Mouse (Mus musculus) spleen, postnatal 36 days (tissue): ENCODE results near the gene Whrn.

Experiments
- DNase-seq, 2 experiments: peaks; one replicate each; pipeline ENCODE4 v3.0.0; 2022; ENCODE audit warnings: low spot score in 2 of 2, mixed read lengths in 1 of 2

The Whrn gene

GRCm38 (mm10) chr4:63452555-63452954 is 43.2 kb downstream of the Whrn start:
- no peak for DNase-seq

DNA sequence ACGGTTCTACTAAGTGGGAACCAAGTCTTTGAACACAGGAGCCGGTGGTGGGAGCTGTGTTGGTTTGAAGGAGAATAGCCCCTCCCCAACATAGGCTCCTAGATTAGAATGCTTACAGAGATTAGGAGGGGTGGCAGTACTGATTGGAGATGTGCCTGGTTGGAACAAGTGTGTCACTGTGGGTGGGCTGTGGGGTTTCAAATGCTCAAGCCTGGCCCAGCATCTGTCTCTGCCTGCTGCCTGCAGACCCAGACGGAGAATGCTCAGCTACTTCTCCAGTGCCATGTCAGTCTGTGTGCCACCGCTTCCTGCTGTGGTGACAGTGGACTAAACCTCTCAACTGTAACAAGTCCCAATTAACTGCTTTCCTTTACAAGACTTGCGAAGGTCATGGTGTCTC is 45.2 kb downstream of the Whrn start:
- no peak for DNase-seq

DNA sequence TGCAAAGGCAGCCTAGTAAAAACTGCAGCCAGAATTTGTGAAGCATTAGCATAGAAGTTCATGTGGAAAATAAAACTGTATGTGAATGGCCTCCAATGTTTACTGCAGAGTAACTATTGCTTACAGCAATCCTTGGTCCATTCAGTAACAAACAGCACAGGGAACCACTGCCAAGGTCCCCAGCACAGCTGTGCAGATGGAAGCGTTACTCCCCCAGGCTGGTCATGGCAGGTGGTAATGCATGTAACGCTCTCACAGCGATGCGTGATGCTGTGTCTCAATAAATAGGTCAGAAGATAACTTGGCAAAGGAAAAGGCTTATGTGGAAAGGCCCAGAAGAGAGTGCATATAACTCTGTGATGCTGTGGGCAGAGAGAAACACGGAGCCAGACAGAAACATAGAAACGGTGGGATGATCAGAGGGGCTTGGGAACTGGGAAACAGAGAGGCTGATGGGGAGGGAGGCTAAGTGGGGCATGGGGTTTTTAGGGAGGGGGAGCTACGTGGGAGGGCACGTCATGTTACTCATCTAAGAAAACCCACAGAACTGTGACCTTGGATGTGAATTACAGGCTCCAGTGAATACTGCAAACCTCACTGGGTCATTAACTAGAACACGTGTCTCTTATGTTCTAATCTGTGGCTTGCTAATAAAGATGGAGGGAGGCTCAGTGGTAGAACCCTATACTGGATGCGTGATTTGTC is 51.3 kb downstream of the Whrn start:
- DNase-seq: no peak

DNA sequence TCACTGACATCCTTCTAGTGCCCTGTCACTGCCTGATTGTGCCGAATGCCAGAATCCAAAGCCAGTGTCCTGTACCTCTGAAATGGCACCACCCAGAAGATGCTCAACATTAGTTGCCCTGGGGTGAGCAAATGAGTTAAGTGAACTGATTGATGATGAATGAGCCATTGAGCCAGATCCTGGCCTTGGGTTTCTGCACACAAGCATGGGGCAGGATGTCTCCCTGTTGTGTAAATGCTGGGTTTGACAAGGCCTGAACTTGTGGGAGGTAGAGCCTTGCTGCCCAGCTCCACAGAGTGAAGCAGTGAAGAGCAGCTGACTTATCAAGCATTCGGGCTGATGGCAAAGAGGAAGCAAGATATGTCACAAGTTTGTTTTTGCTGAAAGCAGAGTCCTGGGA is 52.7 kb downstream of the Whrn start:
- DNase-seq: no peak

DNA sequence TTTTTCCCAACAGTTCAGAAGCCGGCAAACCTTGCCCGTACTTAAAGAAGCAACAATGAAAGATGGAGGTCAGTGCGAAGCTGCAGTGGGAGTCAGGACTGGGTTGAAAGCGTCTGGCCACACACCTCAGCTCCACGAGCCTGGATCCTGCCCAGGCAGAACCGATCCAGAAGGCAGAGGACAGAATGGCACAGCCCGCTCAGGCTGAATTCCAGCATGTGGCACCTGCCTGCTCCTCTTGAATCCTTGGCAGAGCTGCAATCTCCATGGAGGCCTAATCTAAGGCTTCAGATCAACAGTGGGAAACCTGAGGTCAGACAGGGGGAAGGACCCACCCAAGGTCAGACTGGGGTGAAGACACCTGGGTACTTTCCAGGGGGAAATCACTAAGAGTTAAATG is 54.2 kb downstream of the Whrn start:
- no peak for DNase-seq

DNA sequence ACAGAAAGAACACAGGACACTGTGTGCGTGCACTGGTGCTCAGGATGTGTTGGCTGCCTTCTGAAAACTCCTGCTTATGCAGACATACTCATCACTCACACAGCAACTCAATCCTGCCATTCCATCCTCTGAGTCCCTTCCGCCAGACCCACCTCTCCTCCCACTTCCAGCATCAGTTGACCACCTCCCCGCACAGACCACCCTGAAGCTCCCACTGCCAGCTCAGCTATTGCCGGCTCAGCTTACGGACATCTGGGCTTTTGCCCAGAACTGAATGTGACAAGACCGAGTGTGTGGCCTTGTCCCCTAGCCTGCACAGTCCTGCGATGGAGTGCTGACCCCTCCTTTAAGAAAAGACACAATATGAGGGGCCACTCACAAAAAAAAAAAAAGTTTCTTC is 55.5 kb downstream of the Whrn start:
- DNase-seq: no peak

- DNase-seq: no peak
Measured at GRCm38 (mm10) chr4:63437968-63438367, 57.8 kb downstream of the Whrn start.

DNA sequence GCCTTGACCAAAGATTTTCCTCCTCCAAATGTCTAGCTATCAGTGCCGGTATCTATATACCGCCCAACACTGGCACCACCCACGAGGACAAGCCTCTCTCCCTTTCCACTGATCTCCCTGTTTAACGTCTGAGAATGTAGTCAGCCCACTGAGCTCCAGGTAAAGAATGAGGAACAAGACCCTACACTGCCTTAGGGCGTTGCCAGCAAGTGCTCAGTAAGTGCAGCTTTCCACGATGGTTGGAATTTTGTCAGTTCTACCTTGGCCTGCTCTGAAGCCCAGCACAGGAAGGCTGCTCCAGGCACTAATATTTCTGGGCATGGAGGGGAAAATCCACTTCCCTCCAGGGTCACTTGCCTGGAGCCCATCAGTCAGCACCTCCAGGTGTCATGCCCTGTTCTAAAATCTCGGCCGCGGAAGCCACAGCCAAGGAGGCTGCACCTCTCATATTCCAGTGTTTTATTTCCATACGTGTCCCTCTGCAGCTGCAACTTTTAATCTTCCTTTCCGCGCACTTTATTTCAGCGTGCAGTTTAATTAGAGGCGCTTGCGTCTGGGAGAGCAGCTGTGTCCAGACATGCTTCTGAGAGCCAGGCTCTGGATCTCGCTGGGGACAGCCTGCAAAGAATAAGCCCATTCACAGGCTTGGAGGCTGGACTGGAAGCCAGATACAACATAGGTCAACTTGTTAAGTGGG is 58.5 kb downstream of the Whrn start:
- no peak for DNase-seq

DNA sequence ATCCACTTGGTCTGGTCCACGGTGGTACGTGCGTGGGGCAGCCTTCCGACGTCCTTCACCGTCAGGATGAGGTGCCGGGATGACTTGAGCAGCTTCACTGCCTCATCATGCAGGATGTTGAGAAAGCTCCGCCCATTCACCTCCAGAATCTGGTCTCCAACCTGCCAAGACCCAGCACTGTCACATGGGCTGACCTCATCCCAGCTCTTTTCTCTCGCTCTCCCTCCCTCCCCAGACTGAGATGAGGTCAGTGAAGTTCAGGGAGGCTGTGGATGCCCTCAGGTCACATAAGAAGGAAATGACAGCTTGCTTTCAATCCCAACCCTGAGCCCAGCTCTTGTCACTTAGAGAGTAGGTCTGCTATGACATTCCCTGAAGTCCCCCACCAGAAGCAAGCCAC is 60.4 kb downstream of the Whrn start:
- DNase-seq: no peak

DNA sequence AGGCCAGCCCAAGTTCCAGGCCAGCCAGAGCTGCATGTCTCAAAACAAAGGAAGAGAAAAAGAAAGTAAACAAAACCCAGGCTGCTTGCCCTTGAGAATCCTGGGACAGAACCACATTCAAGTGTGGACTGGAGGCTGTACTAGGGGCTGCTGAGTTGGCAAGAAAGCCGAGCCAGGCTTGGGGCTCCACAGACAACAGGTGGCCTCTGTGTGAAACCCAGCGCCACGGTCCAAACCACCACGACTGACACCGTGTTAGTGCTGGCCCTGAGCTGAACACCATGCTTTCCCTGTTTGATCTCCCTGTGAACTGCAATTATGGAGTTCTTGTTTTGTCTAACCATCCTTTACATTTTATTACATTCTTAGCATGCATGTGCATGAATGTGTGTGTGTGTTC is 64.7 kb downstream of the Whrn start:
- no peak for DNase-seq

GRCm38 (mm10) chr4:63430357-63430756 is 65.4 kb downstream of the Whrn start:
- DNase-seq: no peak

- no peak for DNase-seq
Measured at GRCm38 (mm10) chr4:63426308-63426707, 69.5 kb downstream of the Whrn start.

DNA sequence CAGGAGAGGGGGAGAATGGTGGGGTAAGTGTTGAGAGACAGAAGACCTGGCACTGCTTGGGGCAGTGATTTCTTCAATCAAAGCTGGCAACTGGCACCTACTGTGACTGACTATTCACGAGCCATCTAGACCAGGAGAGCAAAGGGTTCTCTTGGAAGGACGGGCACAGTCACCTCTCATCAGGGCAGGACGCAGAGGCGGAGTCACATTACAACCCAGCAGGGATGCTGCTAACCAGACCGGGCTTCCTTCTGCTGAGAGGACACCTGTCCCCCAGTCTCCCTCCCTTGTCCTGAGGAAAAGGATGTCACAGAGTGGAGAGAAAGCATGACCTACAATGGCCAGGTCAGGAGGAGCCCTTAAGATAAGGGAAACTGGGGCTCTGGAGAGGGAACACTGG is 72.0 kb downstream of the Whrn start:
- no peak for DNase-seq

DNA sequence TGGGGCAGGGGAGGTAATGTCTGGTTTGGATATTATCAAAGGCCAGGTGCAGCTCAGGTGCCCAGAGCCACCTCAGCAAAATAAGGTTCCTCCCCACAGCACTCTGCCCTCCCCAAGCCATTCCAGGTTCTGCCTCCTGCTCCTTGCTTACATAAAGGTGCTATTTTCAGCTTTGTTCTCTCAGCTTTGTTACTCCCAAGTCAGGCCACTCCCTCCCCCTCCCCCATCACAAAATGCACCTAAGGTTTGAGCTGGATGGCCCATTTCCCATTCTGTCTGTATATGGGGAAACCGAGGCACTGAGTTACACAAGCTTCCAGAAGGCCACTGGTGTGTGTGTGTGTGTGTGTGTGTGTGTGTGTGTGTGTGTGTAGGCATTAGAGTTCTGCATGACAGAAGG is 72.6 kb downstream of the Whrn start:
- no peak for DNase-seq

GRCm38 (mm10) chr4:63420143-63420920 is 75.5 kb downstream of the Whrn start:
- DNase-seq: no peak

DNA sequence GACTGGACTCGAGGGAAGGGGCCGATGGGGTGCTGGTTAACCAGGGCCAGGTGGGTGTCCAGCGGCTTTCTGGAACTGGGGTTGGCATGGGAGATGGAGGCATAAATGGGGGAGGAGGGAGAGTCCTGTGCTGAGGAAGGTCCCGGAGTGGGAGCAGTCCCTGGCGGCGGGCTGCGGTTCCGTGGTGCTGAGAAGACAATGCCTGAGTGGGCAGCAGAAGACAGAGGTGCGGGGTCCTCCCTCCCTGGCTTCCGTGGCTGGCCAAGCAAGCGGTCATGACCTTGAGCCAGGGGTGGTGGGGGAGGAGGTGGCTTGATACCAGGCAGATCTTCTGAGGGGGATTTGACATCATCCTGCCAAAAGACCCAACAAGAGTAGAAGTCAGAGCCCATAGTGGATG is 77.5 kb downstream of the Whrn start:
- DNase-seq: no peak

- DNase-seq: peak; percentile 64 to 67
Measured at GRCm38 (mm10) chr4:63417318-63417957, 78.4 kb downstream of the Whrn start.

- peak in 1 of 2 experiments; percentile 50 for DNase-seq
Measured at GRCm38 (mm10) chr4:63414951-63415350, 80.8 kb downstream of the Whrn start.

DNA sequence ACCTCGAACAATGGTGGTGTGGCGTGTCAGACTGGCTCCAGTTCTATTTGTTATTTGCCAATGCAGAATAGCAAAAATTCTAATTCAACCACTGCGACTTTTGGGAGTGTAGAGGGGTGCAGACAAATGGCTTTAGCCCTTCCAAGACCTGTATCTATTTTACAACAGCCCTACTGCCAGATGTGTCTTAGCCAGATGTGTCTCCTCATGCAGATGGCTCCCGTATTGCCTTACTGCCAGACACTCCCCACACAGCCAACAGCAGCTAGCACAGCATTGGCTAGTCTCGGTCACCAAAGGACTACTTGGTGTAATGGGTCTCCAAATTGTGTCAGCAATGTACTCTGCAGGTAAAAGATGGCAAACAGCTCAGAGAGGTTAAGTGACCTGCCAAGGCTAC is 84.6 kb downstream of the Whrn start:
- DNase-seq: no peak

DNA sequence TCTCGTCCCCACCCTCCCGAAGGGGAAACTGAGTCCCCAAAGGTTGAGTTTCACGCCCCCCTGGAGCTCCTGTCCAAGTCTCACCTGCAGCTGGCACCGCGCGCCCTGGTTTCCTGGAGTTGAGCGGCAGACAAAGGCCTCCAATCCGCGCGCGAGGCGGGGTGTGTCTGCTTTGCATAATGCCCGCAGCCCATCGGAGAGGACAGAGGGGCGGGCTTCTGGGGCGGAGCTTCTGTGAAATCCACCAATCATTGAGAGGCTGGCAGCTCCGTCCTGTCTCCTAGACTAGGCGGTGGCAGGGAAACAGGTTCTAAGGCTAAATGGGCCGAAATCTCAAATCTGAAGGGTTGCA is 85.2 kb downstream of the Whrn start:
- DNase-seq: peak; percentile 96

DNA sequence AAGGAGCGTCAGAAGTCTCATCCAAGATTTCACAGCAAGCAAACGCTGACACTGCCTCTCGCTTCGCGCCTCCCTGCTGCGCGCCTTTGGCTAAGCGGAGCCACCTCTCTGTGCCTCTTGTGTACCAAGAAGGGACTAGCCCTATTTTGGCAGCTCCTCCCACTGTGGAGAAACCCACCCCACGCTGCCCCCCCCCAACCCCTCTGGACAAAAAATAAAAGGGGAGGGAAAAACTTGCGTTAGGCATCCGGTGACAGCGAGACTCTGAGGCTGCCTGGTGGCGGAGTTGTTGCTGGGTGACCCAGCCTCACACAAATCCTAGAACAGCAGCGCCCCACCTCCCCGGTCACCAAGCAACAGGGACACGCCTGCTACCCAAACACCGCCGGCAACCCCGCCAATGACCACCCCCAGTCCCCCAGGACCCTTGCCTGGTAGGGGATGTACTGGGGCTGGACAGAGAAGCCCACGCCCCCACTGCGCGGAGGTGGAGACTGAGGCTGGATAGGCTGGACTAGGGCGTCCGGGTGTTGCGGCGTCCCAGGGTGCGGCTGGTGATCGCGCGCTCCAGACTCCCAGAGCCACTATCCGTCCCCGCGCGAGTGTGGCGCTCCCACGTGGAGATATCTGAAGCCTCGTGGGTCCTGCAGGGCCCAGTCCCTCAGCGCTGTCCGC is 85.7 kb downstream of the Whrn start:
- peak; percentile 79 to 81 for DNase-seq
